Mouse (Mus musculus): ENCODE measurements at regions not wholly inside any gene's neighbourhood (a gene's known extent, or its start where the extent isn't known, plus 50 kb on each side); places are given as distances from the start of the nearest gene placed in this dataset.
"Not testable (repeated sequence)": the region's sequence is repeated elsewhere in the genome, so short reads cannot be mapped to it uniquely, and the experiment has no call there.

DNA sequence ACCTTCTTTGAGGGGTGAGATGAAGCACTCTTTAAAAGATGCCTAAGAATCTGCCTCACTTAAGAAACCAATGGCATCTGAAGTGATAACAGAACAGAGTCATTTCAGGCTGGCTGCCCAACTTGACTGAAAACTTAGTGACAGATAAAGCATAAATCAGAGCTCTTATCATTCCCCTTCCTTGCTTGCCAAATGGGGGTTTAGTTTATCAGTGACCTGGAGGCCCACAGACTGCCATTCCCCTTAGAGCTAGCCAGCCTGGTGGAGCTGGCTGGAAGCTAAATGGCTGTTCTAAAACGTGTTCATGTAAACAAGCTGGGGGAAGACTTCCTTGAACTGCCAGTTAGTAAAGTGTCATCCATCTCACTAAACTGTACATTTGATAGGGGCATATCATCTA, 373.8 kb downstream of the Fbxo8 start:
- no peak for ATAC-seq (replicated peaks; ENCODE audit: low FRiP score, poor library complexity, severe bottlenecking)

DNA sequence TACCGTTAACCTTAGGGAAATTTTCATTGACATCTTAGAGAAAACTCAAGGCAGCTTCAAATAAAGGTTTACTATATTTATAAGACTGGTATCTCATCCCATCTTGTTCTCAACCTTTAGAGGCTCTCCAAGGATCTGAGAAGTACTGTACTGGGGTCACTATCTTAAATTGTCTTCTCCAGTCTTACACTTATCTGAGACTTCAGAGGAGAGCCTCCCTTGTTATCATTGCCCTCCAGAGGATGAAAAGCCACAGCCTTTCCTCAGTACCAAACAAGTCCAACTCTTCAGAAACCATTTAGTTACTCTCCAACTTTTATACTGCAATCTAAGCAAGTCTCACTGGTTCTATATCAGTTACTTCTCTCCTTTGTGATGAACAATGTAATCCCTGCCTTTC, 376.3 kb downstream of the Fbxo8 start:
- ATAC-seq (replicated peaks; ENCODE audit: low FRiP score, poor library complexity, severe bottlenecking): no peak

DNA sequence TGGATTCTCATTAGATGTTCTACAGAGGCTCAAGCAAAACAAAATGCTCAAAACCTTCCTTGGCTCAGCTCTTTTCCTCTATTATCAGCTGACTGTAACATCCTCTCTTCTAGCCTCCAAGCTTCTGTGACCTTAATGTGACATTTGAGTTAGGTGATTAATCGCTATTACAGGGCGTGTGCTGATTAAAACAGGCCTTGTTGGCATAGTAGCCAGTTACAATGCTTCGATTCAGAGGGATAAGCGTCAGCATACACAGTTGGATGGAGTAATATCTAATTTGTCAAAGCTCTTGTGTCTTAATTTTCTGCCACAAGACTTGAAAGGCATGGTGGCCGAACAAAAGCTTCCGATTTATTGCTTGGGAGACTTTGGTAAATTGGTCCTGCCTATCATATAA, 378.2 kb downstream of the Fbxo8 start:
- ATAC-seq (replicated peaks; ENCODE audit: low FRiP score, poor library complexity, severe bottlenecking): no peak

DNA sequence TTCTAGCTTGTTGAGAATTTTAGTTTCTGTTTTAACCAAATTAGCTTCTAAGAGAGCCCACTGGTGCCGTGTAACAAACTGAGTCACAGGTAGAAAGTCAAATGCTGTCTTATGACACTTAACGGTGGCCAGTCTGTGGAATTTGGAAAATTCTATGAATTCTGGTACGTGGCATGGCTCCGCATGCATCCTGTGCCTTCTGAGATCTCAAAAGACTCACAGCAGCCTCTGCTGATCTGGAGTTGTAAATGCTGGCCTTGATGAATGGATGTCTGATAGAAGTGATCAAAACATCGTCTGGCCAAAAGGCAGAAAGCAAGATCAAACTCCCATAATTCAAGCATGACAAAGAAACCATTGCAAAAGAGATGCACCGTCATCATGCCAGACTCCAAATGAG, 381.5 kb downstream of the Fbxo8 start:
- ATAC-seq (replicated peaks; ENCODE audit: low FRiP score, poor library complexity, severe bottlenecking): no peak

DNA sequence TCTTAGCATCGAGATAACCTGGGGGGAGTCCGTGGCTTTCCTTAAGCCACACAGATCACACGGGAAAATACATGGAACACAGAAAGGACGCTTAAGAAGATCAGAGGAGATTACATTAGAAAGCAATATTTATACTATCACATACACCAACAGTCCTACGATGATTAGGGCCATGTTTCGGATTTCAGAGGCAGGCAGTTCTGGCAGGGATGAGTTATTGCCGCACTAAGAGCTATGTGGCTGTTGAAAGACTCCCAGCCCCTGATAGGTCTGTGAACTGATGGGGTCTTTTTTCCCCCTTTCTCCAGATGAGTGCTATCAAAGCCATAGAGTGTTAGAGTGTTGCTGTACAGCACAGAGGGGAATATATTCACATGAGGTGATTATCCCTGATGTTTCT, 358.6 kb upstream of the Hand2 start:
- no peak for ATAC-seq (replicated peaks; ENCODE audit: low FRiP score, poor library complexity, severe bottlenecking)

DNA sequence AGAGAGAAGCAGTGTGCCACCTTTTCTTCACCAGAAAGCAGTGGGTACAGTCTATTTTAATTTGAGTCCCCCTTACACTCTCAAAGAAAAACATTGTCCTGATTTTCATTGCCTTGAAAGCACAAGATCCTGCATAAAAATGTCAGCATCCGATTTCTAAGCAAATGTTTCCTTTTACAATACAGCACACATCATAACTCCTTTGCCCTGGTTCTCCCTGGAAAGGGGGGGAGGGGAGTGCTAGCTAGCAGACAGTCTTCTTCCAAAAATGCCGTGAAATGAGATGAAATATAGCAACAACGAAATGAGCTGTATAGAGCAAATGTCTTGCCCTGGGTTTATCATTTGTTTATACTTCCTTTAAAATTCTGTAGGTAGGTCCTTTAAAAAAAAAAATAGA, 350.5 kb upstream of the Hand2 start:
- no peak for ATAC-seq (replicated peaks; ENCODE audit: low FRiP score, poor library complexity, severe bottlenecking)

DNA sequence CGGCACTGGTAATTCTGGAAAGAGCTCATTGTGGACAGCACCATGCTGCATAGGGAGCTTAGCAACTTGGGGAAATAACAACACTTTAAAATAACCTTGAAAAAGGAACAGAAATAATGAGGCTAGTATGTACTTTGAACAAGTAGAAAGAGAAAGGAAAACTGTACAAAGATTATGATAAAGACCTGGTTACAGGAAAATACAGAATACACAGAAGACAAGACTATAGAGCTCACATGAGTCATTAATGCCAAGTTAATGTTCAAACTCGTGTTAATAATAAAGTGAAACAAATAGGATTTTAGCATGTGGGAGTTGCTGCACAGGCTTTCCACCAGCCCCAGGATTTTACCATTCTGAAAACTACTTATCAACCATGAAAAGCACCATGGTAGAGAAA, 341.8 kb upstream of the Hand2 start:
- no peak for ATAC-seq (replicated peaks; ENCODE audit: low FRiP score, poor library complexity, severe bottlenecking)

DNA sequence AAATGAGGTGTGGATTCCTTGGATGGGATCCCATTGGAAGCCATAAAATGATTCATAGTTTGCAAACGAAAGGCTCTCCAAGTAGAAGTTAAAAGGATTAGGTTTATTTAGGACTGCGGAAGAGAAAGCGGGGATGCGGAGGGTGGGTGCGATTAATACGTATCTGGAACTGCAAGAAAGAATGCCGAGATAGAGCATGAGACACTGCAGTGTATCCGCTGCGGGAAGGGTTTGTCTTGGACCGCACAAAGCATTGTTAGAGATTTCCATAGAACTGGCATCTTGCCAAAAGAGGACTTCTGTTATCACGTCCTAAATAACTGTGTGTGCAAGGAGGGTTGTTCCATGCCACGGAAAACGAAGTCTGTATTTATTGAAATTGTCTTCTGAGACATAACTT, 341.4 kb upstream of the Hand2 start:
- ATAC-seq (replicated peaks; ENCODE audit: low FRiP score, poor library complexity, severe bottlenecking): no peak

DNA sequence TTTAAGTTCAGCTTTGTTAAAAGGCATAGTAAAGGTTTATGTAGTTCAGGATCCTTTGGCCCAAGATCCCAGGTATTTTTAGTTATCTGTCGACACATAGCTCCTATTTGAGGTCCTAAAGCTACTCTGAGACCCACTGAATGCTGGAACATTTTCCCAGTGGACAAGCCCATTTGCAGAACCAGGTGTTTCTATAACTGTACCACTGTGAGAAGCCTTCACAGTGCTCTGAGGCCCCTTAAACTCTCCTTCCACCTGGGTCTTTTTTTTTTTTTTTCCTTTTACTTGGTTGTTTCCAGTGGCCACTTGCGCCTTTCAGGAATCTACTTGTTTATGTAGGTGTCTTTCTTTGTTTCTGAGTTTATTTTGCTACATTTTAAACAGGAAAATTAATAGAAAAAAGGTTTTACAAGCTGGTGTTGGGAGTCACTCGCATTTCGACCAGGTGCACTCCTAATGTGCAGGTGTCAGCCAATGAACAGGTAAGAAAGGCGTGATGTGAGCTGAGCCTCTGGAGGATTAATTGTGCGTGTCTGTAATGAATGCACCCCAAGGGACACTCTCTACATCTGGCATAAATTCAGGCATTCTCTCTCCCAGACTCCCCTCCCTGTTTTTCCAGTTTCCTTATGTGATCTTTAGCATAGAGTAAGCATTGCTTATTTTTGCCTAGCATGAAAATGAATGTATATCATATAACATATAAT, 310.3 kb upstream of the Hand2 start:
- no peak for ATAC-seq (replicated peaks; ENCODE audit: low FRiP score, poor library complexity, severe bottlenecking)

DNA sequence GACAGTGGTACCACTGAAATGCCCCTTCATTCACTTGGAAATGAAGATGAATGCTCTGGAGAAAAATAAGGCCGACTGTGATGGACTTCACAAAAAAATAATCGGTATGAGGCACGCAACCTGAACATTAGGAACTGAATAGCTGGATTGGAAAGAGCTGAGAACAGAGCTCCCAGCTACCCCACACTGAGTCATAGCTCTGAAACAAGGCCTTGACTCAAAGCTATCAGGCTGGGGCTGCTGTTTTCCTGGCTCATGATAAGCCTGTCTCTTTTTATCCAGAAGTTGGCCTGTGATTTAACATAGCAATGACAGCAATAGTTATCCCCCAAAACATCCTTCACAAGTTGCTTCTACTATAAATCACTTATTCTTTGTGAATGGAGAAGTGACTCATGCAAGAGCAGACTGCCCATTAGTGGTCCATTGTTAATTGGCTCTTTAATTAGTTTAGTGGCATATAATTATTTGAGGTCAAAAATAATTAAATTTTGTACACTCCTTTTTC, 306.9 kb upstream of the Hand2 start:
- no peak for ATAC-seq (replicated peaks; ENCODE audit: low FRiP score, poor library complexity, severe bottlenecking)

DNA sequence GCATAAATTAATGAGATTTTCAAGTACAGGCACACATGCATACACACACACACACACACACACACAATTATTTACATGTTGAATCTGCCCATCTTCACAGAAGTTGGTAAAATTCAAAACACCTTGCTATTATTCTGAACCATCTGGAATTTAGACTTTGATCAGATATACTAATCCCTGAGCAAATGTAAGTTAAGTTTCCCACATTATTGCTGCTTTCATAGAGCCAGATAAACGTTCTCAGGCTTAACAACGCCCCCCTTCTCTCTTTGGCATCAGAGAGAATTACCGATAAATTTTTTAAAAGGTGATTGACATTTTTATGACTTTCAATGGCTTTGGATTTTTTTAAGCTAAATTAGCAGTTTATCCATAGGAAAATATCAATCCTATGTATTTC, 304.5 kb upstream of the Hand2 start:
- no peak for ATAC-seq (replicated peaks; ENCODE audit: low FRiP score, poor library complexity, severe bottlenecking)

DNA sequence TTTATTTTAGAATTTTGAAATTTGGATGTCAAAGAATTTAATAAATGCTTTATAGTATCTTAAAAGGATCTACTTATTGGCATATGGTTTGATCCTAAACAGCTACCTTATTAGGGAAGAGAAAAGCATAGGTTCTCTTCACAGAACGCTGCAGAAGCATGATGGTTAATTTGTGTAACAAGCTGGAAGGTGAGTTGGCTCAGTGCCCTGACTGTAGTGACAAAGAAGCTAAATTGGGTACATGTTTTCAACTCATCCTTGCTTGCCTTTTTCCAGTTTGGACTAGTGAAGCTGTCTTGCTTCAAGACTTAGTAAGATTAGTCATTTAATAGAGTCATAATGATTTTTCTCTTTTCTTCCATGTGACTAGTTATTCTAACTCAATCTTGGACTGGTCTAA, 292.7 kb upstream of the Hand2 start:
- not testable (repeated sequence) for ATAC-seq (replicated peaks; ENCODE audit: low FRiP score, poor library complexity, severe bottlenecking)

DNA sequence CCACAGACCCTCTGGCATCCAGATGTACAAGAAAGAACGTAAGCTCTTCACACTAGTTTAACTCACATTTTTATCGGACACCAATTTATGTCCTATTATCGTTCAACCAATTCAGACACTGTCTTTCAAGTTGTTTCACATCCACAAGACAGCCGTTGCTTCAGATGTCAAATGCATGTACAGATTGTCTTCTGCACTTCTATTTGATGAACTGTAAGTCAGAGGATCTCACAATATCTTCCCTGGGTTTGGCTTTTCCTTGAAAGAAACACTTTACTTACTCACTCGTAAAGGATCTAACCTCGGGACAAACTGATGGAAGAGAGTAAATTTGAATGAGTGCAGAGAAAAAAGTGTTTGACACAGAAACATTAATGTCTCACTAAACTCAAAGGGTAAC, 272.3 kb upstream of the Hand2 start:
- no peak for ATAC-seq (replicated peaks; ENCODE audit: low FRiP score, poor library complexity, severe bottlenecking)

DNA sequence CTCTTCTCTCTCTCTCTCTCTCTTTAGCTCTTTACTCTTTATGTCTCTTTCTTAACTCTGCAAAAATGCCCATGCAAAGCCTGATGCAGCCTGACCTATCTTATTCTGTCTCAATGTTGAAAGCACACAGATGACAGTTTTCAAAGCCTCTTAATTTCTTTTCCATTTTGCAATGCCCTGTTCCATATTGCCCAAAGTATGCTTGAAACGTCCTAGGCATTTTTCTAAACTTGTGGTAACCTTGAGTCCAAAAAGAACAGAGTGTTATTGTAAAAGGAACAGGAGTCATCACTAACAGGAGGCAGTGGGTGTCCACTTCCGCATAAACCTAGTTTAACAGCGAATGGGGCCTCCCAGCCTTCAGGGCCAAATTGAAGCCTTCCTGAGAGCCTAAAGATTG, 271.9 kb upstream of the Hand2 start:
- no peak for ATAC-seq (replicated peaks; ENCODE audit: low FRiP score, poor library complexity, severe bottlenecking)

DNA sequence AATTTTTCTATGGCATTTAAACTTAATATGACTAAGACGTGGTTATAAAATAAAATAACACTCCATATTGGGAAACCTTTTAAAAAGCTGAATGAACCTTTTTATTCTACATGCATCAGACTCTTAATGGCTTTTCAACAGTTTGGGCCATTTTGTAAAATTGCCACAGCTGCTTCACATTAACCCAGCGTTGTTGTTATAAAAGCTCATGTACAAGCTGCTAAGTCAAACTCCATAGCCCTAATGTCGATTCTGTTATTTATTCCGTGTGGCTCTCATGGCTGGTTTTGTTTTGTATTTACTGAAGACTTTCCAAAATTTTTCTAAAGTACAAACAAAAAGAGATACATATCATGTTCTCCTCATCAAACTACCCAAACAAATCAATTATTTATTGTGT, 268.1 kb upstream of the Hand2 start:
- no peak for ATAC-seq (replicated peaks; ENCODE audit: low FRiP score, poor library complexity, severe bottlenecking)

DNA sequence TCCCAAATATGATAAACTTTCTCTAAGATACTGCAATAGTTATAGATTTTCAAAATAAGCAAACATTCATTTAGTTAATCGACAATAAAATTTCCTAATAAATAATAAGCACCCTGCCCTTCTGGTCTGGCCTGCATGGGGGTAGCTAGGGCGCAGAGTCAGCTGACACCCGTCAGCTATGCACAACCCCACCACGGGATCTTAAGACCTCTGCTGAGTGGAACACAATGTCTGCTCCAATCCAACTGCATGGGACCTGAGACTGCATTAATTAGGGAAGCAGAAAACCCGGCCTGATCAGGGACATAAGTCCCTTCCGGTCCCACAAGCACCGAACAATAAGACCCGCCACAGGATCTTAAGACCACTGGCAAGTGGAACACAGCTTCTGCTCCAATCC, 243.8 kb upstream of the Hand2 start:
- no peak for ATAC-seq (replicated peaks; ENCODE audit: low FRiP score, poor library complexity, severe bottlenecking)

DNA sequence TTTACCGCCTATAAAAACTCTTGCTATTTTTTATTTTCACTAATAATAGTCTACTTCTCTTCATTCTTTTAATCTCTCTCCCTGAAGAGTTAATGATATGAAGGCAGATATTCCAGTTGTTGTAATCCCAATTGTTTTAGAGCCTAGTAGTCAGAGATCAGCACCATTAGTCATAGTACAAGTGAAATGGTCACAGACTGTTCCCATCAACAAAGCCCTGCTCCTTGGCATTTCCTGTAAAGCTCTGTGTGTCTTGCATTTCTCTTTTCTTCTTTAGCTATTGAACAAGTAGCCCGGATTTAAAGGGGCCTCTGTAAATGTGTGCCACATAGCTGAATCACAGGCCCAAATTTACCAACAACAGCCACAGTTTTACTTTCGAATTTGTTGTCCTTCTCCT, 234.0 kb upstream of the Hand2 start:
- ATAC-seq (replicated peaks; ENCODE audit: low FRiP score, poor library complexity, severe bottlenecking): no peak

DNA sequence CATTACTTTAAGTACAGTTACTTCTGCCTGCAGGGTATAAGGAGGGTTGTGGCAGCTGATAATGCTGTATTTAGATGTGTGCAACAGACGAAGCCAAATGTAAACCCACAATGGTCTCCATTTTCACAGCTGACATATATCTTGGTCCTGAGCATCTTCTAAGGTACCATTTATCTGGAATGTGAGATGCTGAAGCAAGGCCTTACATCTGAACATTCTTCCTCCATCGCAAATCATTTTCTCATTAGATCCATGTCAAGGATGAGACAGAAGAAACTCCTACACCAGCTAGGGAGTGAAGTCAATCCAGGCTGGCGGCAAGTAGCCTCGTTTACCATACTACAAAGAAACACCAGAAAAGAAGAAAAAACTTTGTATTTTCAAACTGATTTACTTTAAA, 228.4 kb upstream of the Hand2 start:
- no peak for ATAC-seq (replicated peaks; ENCODE audit: low FRiP score, poor library complexity, severe bottlenecking)

DNA sequence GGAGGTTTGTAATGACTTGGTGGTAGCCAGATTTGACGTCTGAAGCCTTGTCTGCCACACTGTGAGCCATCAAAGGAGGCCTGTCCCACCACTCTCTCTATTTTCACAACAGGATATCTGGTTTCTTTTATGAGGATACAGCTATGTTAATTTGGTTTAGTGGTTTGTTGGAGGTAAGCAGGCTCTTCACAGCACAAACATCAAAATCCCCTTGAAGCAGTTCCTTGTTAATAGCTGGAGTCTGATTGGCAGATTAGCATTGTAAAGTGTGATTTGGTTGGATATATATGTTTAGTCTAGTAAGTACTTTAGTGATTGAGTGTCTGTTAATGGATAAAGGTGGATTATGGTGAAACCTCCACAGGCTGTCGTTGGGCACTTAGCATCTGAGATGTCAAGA, 225.6 kb upstream of the Hand2 start:
- ATAC-seq (replicated peaks; ENCODE audit: low FRiP score, poor library complexity, severe bottlenecking): no peak

DNA sequence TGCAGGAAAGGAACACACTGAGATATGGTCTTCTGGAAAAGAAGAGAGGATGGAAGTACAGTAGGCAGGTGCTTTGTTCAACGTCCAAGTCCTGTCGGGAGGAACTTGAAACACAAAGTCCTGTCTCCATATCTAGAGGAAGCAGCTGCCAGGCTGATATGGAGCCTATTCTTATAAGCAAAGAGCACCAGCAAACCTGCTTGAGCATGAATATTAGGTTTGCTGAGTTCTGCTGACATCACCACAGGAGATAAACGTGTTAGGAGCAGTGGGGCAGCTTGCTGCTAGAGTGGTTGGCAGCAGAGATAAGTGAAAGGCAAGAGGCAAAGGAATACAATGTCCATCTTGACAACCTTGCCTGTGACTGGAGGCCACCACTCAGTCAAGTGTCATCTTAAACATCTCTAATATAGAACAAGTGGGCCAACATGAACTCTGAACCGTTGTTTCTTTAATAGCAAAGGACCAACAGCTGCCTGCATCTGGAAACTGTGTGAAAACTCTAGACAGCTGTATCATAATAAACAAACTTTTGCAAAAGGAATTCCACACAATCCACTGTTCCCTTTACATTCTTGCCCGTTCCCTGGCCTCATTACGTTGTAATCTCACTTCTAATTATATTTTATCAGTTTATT, 209.9 kb upstream of the Hand2 start:
- ATAC-seq (replicated peaks; ENCODE audit: low FRiP score, poor library complexity, severe bottlenecking): peak; percentile 64

DNA sequence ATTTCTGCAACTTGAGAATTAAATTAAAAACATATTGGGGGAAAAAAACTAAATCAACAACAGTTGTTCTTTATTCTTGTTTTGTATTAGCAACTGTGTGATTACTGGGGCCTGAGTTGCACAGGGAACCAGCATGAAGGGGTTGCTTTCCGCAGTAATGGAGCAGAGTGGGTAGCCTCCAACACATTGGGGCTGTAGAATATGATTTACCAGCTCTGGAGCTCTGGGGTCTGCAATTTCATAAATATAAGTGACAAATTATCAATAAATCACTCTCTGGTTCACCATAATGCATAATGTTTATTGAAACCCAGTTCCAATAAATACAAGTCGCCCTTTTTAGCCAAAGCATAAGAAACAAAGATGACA, 209.4 kb upstream of the Hand2 start:
- no peak for ATAC-seq (replicated peaks; ENCODE audit: low FRiP score, poor library complexity, severe bottlenecking)

DNA sequence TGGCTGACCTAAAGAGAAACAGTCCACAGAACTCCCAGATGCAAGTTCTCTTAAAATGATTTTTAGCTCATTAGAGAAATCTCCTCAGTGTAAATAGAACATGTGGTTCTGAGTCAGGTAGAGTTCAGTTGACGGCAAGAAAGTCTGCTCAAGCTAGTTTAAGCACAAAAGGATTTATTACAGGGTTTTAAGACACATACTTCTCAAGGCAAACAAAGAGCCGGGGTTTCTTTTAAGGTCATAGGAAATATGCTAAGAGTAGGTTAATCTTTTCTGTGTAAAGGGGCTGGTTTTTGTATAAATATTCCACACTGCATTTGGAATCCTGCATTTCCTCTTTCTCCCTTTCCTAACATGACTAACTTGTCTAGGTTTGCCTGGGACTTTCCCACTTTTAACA, 206.9 kb upstream of the Hand2 start:
- ATAC-seq (replicated peaks; ENCODE audit: low FRiP score, poor library complexity, severe bottlenecking): no peak

Measured in erythroblast, adult 5-6 weeks (primary cell).